Mouse (Mus musculus): ENCODE results near the gene Srgap2.

Srgap2 gene

DNA sequence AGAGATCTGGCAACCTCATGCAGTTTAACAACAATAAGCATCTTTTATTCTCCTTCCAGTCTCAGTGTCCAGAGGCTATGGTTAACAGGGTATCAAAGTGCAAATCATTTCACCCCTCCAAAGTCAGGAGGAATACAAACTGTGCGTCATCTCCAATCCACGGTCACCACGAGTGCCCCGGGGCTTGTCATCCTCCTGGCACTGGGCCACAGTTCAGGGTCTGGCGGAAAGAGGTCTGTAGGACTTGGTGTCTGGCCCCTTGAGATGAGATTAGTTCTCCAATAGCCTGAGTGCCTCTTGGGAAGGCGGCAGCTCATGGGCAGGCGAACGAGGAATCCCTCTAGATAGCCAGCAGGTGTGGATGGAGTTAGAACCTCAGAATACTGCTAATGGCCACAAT, 232.0 kb downstream of the Srgap2 start:
- intact Hi-C loops (cut with DNase I) = no loop called here

- intact Hi-C loops (cut with DNase I) = no loop called here
Measured at GRCm38 (mm10) chr1:131293922-131294250, 233.3 kb downstream of the Srgap2 start.

- intact Hi-C loops (cut with DNase I) = no loop called here
Measured at GRCm38 (mm10) chr1:131293221-131293921, 233.8 kb downstream of the Srgap2 start.

DNA sequence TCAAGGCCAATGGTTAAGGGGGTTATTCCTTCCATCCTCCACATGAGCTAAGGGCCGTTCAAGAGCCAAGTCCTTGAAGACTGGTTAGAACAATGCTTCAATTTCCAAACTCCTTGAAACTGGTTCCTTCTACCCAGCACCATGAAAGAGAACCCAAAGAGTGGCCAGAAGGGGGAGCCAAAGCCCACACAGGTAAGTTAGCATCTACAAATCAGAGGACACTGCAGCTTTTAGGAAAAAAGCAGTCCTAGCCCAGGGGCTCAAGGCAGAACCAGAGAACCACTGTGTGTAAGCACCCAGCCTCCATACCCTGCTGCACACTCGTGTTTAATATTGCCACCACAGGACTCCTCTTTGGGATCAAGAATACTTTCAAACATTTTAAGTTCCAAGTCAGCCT, 236.5 kb downstream of the Srgap2 start:
- intact Hi-C loops (cut with DNase I) = loop anchor here (1.0 kb wide), 1 partner anchor 265 kb away; no protein-coding TSS in a partner anchor

- intact Hi-C loops (cut with DNase I) = no loop called here
Measured at GRCm38 (mm10) chr1:131288938-131289337, 238.2 kb downstream of the Srgap2 start.

DNA sequence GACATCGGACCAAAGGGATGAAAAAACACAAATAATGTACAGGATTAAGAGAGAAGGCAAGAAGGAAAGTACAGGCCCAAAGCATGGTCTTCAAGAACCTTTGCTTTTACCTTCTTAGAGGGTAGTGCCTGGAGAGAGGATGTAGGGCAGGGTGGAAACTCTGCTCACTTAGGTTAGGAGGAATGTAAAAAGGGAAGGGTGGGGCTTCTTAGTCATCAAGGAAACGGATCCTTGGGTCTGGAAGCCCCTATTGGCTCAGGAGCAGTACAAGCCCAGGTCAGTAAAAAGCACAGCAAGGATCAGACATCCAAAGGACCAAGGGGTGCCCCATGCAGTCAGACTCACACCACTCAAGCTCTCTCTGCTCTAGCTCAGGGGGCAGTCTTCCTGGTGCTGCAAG, 239.9 kb downstream of the Srgap2 start:
- intact Hi-C loops (cut with DNase I) = no loop called here

GRCm38 (mm10) chr1:131286803-131287202, 240.3 kb downstream of the Srgap2 start:
- intact Hi-C loops (cut with DNase I) = no loop called here

GRCm38 (mm10) chr1:131284616-131285015, 242.5 kb downstream of the Srgap2 start:
- intact Hi-C loops (cut with DNase I) = no loop called here

- intact Hi-C loops (cut with DNase I) = no loop called here
Measured at GRCm38 (mm10) chr1:131284167-131284566, 243.0 kb downstream of the Srgap2 start.

GRCm38 (mm10) chr1:131281731-131282130, 245.4 kb downstream of the Srgap2 start:
- intact Hi-C loops (cut with DNase I) = no loop called here

- intact Hi-C loops (cut with DNase I) = no loop called here
Measured at GRCm38 (mm10) chr1:131280280-131280679, 246.9 kb downstream of the Srgap2 start.

GRCm38 (mm10) chr1:131279456-131279776, 247.7 kb downstream of the Srgap2 start, which contains the start of gene Ikbke:
Ikbke (minus strand) TSS chr1:131279606.
- intact Hi-C loops (cut with DNase I) = no loop called here

DNA sequence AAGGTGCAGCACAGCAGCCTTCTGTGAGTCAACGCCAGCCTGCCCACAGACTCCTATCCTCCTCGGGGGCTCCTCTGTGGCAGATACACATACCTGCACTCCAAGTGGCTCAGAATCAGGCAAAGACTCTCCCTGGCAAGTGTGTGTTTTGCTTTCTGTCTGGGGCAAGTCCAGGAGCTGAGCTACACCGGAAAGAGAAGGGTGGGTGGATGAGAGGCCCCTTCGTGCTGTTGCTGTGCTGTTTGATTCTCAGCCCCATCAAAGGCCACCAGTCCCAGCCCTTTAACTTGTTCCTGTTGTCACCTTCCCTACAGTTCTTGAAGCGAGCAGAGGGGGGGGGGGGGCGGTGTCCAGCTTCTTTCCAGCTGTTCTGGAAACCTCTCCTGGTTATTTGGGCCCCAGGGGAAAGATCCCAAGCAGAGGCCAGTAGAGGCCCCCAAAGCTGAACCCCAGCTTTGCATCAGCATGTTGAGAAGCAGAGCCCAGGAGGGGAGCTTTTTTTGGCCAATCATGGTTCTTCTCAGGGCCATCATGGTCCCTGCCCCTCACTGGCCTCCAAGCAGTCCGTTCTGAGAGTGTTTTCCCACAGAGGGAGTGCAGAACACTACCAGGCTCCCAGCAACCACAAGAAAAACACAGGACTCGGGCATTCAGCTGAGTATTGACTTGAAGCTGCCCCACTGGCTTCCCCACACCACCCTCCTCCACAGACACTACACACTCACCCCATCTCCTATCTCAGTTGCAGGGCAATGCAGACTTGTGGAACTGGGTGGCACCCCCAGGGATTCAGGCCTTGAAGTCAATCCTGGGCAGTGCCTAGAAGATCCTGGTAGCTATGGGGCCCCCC, 248.3 kb downstream of the Srgap2 start:
- intact Hi-C loops (cut with DNase I) = no loop called here

DNA sequence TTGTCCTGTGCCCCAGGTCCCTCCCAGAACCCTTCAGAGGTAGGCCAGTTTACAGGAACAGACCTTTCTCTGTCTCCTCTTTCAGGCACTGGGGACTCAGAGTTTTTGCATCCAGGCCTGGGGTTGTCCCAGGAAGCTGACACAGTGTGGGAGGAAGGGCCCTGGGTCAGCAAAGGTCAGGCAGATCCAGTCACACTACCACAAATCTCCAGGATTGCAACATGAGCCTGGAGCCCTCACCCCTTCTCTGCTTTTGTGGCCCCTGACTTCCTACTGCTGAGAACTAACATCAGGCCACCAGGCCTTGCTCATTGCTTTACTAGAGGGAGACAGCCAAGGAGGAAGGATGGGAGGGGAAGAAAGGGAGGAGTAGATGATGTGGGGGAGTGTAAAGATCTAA, 250.3 kb downstream of the Srgap2 start:
- intact Hi-C loops (cut with DNase I) = no loop called here

- intact Hi-C loops (cut with DNase I) = no loop called here
Measured at GRCm38 (mm10) chr1:131275577-131275976, 251.6 kb downstream of the Srgap2 start.

GRCm38 (mm10) chr1:131274725-131275539, 252.2 kb downstream of the Srgap2 start:
- intact Hi-C loops (cut with DNase I) = loop anchor here (5.0 kb wide), 1 partner anchor 398 kb away; no protein-coding TSS in a partner anchor

DNA sequence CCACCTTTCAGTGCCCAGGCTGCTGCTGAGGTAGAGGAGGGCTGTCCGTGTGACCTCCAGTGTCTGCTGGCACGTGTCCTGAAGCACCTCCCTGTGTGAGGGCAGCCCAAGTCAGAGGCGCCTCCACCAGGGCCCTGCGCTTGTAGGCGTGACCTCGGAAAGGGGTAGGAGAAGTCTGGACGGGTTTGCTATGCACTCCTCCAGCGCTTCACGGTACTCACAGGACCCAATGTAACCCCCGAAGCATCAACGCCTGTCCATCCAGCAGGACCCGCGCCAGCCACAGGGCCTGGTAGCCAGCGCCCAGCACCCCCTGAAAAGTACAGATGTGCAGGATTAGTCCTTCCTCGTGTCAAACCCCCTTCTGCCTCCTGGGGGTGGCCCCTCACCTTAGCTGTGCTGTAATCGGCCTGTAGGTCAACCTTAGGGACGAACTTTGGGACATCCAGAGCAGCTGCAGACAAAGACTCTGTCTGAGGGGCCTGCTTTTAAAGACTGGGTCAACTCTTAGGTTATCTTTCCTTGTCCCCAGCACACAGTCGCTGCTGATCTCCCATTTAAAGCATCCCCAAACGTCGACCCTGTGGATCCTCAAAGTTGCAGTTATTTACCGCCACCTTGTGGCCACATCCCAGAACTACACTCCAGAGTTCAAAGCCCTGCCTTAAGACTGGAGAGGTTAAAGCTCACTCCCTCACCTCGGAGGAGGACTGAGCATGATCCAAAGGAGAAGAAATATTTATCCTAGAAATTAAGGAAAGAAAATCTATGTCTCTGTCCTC, 257.2 kb downstream of the Srgap2 start:
- intact Hi-C loops (cut with DNase I) = loop anchor here (5.0 kb wide), 1 partner anchor 393 kb away; no protein-coding TSS in a partner anchor

DNA sequence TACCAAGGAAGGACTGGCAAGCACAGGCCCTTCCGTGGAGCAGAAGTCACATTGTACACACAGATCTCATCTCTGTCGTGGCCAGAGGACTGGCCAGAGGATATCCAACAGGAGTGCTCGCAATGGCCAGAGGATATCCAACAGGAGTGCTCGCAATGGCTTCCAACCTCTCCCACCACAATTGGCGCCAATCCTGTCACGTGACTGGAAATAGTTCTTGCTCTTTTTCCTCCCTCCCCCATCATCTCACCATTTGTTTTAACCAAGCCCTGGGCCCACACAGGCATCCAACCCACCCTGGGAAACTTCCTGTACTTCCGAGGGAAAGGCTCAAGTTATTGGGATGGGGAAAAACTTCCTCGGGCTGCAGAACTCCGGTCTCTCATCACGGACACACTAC, 258.4 kb downstream of the Srgap2 start:
- intact Hi-C loops (cut with DNase I) = no loop called here

DNA sequence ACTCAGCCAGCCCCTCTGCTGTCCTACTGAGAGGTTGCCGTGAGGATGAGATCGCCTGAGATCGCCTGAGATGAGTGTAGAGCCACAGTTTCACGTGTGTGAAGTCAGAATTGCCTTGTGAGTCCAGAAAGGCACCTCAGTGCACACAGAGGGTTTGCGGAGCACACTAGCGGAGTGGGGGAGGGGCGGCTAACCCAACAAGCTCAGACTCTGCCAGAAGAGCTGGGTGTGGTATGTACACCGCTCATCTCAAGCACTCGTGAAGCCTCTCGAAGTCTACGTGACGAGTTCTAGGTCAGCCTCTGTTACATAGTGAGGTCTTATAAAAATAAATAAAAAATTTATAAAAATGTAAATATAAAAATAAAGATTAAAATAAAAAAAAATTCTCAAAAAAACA, 263.2 kb downstream of the Srgap2 start:
- intact Hi-C loops (cut with DNase I) = loop anchor here (5.0 kb wide), 1 partner anchor 147 kb away; no protein-coding TSS in a partner anchor

- intact Hi-C loops (cut with DNase I) = loop anchor here (5.0 kb wide), 1 partner anchor 143 kb away; no protein-coding TSS in a partner anchor
Measured at GRCm38 (mm10) chr1:131260309-131260656, 266.9 kb downstream of the Srgap2 start.
